Mouse (Mus musculus) CH12F3 (cell line): ENCODE data around the gene Tmcc1.
"Not testable (repeated sequence)": the region's sequence is repeated elsewhere in the genome, so short reads cannot be mapped to it uniquely, and the experiment has no call there.

Experiments
- in situ Hi-C: fragments of 300-500 bp; cut with MboI; formaldehyde crosslinking; loops from 2 replicates; pipeline ENCODE4 v1.14.3; 2020; ENCODE audit warnings: low sequenced_read_pairs

Tmcc1 gene

GRCm38 (mm10) chr6:116193394-116194393, at the start of gene Tmcc1:
TSS of gene Tmcc1 (minus strand) at chr6:116193486.
- in situ Hi-C loops = no loop called here

GRCm38 (mm10) chr6:116240371-116240770, 47.1 kb upstream of the Tmcc1 start:
- in situ Hi-C loops = no loop called here

GRCm38 (mm10) chr6:116238083-116238482, 44.8 kb upstream of the Tmcc1 start:
- in situ Hi-C loops = no loop called here

- in situ Hi-C loops = no loop called here
Observed at GRCm38 (mm10) chr6:116235336-116235735, 42.0 kb upstream of the Tmcc1 start.

GRCm38 (mm10) chr6:116234821-116235220, 41.5 kb upstream of the Tmcc1 start:
- in situ Hi-C loops = not testable (repeated sequence)

- in situ Hi-C loops = no loop called here
Observed at GRCm38 (mm10) chr6:116228785-116229525, 35.7 kb upstream of the Tmcc1 start.

GRCm38 (mm10) chr6:116227767-116228166, 34.5 kb upstream of the Tmcc1 start:
- in situ Hi-C loops = no loop called here

- in situ Hi-C loops = no loop called here
Observed at GRCm38 (mm10) chr6:116207729-116208534, 14.6 kb upstream of the Tmcc1 start, which contains the start of gene Washc2. TSS of gene Washc2 (plus strand) at chr6:116208038.

- in situ Hi-C loops = no loop called here
Observed at GRCm38 (mm10) chr6:116199682-116200081, 6.4 kb upstream of the Tmcc1 start.

- in situ Hi-C loops = no loop called here
Observed at GRCm38 (mm10) chr6:116198173-116198572, 4.9 kb upstream of the Tmcc1 start.

- in situ Hi-C loops = no loop called here
Observed at GRCm38 (mm10) chr6:116195811-116196210, 2.5 kb upstream of the Tmcc1 start.

GRCm38 (mm10) chr6:116192809-116193311, 426 bp downstream of the Tmcc1 start:
- in situ Hi-C loops = no loop called here

GRCm38 (mm10) chr6:116189417-116189816, 3.9 kb downstream of the Tmcc1 start:
- in situ Hi-C loops = no loop called here

- in situ Hi-C loops = no loop called here
Observed at GRCm38 (mm10) chr6:116186485-116186884, 6.8 kb downstream of the Tmcc1 start.

GRCm38 (mm10) chr6:116183509-116183908, 9.8 kb downstream of the Tmcc1 start:
- in situ Hi-C loops = no loop called here

- in situ Hi-C loops = no loop called here
Observed at GRCm38 (mm10) chr6:116180731-116181130, 12.6 kb downstream of the Tmcc1 start.

- in situ Hi-C loops = no loop called here
Observed at GRCm38 (mm10) chr6:116178376-116178775, 14.9 kb downstream of the Tmcc1 start.

GRCm38 (mm10) chr6:116173511-116174099, 19.7 kb downstream of the Tmcc1 start:
- in situ Hi-C loops = not testable (repeated sequence)

- in situ Hi-C loops = no loop called here
Observed at GRCm38 (mm10) chr6:116166383-116166782, 26.9 kb downstream of the Tmcc1 start.
